Mouse (Mus musculus) cerebellum, postnatal 25 days (tissue): ENCODE data around the gene Bud23.

Source experiments
- DNase-seq, 2 experiments: peaks; one replicate each; pipeline ENCODE4 v3.0.0; 2021; ENCODE audit warnings: mixed read lengths in 2 of 2

The Bud23 gene

DNA sequence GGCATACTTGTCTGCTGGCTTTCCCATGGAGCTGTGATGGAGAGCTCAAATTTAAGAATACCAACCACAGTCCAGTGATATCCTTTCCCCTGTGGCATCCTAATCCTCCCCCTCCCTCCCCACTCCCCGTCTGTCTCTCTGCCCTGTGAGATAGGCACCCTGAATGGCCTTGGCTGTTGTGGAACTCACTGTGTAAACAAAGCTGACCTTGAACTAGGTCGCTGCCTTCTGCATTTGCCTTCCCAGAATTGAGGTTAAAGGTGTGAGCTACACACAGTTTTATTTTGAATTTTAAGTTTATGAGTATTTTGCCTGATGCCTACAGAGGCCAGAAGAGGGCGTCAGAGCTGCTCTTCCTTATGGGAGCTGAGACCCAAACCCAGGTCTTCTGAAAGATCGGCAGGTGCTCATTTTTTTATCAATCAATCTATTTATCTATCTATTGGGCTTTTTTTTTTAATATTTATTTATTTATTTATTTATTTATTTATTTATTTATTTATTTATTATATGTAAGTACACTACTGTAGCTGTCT is 48.5 kb downstream of the Bud23 start:
- DNase-seq = no peak

DNA sequence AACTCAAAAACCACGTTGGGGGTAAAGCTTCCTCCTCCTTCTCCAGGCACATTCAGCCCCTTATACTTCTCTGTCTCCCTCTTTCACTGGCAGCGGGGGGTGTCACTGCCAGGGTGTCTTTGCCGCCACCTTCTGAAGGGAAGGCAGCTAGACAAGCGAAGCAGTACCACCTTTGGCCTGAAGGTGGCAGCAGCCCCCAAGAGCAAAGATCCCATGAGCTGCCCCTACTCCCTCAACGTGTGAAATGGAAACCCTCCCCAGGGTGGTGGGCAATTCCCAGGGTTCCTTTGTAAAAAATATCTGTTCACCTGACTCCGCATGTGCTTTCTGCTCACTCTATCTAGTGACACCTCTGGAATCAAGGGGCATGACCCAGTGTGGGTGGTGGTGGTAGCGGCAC is 49.3 kb downstream of the Bud23 start:
- DNase-seq = peak; percentile 92 to 94

DNA sequence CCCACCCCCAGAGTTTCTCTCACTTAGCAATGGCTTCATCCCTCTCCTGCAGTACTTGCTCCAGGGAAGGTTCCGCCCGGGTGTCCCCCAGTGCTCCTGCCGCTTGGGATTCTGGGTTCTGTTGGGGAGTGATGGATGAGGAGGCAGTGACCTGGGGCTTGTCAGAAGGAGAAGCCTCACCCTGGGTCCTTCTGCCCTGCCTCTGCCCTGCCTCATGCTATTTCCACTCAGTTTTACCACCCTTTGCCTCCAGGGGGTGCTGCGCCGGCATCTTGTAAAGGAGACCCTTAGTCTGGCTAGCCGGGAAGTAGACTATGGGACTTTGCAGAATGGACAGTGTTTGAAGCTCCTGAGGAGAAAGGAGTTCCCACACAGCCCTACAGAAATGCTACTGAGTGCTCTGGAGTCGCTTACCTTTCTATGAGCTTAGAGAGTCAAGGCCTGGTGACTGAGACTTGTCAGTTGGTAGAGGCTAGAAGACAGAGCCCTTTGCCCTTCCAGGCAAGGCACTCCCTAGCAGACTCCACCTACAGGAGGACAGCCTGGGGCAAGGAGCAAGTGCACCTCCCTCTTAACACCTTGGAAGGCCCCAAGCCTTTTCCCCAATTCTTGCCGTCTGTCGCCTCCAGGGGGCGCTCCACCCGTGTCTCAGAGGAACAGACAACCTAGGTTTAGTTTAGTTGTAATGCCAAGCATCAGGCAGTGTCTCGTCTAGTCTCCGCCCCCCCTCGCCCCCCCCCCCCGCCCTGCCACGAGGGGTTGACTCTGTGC is 51.9 kb downstream of the Bud23 start:
- peak; percentile 85 to 92 for DNase-seq

DNA sequence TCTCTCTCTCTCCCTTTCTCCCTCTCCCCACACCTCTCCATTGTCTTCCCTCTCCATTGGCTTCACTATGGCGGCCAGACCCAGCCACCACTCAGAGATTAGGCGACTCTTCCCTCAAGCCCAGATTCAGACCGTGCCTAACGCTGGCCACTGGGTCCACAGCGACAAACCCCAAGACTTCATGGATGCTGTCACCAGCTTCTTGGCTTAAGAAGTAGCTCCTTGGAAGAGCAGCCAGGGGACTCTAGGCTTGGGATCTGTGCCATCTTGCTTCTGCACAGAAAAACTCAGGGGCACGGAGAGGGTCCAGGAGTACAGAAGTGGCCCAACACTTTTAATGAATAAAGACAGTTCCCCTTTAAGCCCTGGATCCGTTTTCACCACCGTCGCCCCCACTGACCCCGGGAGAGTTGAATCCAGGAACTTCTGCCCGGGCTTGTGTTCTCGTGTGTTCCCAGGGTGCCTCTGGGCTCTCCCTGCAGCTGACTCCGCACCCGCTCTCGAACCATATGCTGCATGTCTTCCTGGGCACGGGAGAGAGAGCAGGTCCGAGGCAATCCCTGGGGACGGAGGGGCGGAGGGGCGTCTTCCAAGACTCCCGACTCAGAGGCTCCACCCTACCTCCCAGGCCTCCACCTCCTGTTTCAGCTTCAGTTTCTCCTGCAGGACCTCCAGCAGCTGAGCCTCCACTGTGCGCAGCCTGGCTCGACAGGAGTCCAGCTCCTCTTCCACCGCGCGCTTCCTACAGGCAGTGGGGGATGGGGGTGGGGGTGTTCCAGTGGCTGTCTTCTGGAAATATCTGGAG is 52.7 kb downstream of the Bud23 start:
- no peak for DNase-seq

DNA sequence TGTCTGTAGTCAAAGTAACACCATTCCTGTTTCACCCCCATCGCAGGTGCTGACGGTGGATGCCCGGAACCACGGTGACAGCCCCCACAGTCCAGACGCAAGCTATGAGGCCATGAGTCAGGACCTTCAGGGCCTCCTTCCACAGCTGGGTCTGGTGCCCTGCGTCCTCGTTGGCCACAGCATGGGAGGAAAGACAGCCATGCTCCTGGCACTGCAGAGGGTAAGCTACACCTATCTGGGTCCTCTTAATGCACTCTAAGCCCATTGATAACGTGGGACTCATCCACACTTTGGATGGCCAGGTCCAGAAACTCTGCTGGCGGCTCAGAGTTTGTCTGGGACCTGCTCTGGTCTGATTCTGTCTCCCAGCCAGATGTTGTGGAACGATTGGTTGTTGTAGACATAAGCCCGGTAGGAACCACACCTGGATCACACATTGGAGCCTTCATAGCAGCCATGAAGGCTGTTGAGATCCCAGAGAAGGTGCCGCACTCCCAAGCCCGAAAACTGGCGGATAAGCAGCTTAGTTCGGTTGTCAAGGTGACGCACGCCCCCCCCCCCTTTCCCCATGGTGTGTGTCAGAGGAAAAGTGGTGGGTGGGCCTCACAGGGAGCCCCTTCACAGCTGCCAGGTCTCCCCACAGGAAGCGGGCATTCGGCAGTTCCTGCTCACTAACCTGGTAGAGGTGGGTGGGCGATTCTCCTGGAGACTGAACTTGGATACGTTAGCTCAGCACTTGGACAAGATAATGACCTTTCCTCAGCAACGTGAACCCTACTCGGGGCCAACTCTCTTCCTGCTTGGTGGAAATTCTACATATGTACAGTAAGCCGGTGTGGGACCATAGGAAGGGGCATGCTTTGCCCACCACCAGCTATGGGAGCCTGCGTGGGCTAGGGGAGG is 53.7 kb downstream of the Bud23 start:
- DNase-seq = no peak

DNA sequence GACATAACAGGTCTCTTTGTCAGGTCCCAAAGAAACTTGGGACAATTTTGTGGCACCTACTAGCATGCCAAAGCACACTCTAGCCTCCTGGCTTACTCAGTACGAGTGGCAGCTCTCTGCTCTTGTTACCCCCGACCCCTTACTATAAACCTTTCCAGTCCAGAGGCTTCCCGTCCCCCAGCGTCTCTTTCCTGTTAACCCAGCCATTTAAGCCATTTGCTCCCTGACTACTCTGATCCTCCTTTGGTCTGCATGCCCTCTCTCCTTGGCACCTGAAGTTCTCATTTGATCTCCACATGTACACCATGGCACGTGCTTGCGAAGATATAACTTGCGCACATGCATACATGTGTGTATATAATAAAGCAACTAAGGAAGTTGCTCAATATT is 54.4 kb downstream of the Bud23 start:
- DNase-seq = no peak

DNA sequence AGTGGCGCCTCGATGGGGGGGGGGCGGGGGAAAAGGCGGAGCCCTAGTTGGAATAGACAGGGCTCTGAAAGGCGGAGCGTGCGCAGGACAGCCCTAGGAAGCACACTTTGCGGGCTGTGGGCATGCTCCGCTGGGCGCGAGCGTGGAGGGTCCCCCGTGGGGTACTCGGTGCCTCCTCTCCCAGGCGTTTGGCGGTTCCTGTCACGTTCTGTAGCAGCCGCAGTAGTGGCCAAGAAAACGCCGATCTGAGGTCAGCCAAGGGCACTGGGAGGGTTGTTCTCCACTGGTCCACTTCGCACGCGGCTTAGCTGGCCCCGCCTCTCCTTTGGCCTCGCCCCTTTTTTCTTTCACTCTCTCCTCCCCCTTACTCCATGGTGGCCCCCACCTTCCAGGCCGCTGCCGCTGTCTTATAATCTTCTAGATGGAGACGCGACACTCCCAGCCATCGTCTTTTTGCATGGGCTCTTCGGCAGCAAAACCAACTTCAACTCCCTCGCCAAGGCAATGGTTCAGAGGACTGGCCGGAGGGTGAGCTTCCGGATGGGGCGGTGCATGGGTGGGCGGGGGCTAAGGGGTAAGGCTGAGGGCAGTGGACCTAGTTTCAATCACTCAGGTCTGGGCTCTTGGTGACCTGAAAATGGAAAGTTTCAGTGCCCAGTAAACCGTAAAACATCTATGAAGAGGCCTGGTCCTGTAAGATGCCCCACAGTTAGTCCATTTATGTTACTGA is 55.0 kb downstream of the Bud23 start:
- peak; percentile 87 to 92 for DNase-seq

DNA sequence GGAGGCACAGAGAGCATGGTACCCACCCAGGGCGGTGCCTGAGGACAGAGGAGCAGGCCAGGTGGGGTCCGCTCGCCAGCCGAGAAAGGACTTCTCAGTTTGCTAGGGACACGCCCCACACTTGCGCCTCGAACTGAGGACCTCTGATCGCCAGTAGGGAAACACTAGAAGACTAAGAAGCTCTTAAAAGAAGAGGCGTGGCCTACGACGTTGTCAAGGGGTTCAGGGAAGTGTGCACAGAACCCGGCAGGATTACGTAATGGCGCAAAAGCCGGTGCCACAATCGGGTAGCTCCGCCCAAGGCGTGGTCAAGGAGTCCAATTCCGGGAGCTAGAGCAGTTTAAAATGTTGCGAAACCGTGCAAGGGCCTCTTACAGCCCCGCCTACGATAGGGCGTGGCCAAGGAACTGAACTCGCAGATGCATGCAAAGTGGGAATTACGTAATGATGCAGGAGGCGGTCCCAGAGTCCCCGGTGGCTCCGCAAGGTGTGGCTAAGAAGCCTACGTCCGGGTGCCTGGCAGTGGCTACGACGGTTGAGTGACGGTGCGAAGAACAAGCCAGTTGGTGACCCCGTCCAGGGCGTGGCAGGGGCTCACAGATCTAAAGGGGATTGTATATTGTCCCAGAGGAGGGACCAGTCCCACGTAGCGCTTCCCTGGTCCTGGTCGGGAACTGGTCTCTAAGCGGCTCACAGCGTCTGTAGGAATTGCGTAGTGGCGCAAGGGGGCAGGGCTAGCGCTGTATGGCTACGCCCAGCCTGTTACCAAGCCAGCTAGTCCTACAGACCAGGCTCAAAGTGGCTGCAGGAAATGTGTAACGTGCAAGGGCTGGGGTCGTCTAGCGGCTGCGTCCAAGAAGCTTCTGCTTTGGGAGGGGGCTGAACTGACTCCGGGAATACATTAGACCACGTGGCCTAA is 55.8 kb downstream of the Bud23 start, which contains the start of gene Abhd11:
Gene Abhd11 (plus strand): TSS at position 482 of the 919 bp plus-strand sequence.
- DNase-seq = peak; percentile 94 to 98

DNA sequence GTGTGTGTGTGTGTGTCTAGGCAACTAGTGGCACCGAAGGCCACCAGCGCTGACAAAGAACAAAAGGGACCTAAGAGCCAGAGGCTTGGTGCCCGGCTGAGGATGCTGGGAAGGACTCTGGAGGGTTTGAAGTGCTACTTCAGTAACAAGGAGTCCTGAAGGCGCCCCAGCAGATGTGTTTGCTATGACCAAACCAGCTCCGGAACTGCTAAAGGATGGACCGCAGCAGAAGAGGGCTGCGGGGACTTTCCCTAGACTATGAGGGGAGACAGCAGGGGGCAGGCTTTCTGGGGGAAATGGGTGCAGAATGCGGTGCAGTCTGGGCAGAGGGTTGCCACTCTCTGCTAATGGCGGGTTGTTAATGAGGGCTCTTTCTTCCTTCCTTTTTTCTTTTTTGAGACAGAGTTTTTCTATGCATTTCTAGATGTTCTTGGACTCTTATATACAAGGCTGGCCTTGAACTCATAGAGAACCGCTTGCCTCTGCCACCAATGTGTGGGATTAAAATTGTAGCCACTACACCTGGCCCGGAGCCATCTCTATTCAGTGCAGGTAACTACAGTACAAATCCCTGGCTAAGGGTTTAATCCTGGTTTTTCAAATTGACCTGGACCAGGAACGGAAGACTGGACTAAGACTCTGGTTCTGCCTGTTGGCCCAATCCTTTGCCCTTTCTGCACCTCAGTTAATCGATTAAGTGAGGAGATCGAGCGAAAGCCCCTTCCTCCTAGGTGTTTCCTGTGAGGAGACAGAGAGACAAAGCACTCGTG is 56.8 kb downstream of the Bud23 start:
- DNase-seq = peak in 1 of 2 experiments; percentile 69
